Mouse (Mus musculus) thymus, adult 2 months (tissue): ENCODE measurements around the gene 3110001I22Rik. TPM values are rescaled to one million over a fixed set of nuclear protein-coding genes. Genes with fewer than 3 reads are reported as not detected.

ENCODE experiments used
- DNase-seq: peaks from one replicate; pipeline ENCODE4 v3.0.0; 2021
- H3K27ac ChIP-seq: fragments of 200-500 bp; 2 replicates; pipeline ENCODE4 v1.5.1; 2012; ENCODE audit warnings: low read length, control low read depth; ENCODE audit not compliant: control insufficient read depth, insufficient read depth
- H3K27me3 ChIP-seq: fragments of 200-500 bp; 2 replicates; pipeline ENCODE4 v1.6.1; 2012; ENCODE audit warnings: mild to moderate bottlenecking, low read length, moderate library complexity, mixed read lengths; ENCODE audit not compliant: control insufficient read depth, insufficient read depth
- H3K36me3 ChIP-seq: fragments of 200-500 bp; 2 replicates; pipeline ENCODE4 v1.6.1; 2012; ENCODE audit warnings: mild to moderate bottlenecking, low read length, moderate library complexity; ENCODE audit not compliant: control insufficient read depth, insufficient read depth
- H3K4me1 ChIP-seq: fragments of 200-500 bp; replicated peaks from 2 replicates; pipeline ENCODE4 v1.6.1; 2012; ENCODE audit warnings: low read length; ENCODE audit not compliant: control insufficient read depth, insufficient read depth
- H3K4me3 ChIP-seq: fragments of 200-500 bp; 2 replicates; pipeline ENCODE4 v1.5.1; 2012; ENCODE audit warnings: mild to moderate bottlenecking, low read length, control low read depth, moderate library complexity; ENCODE audit not compliant: control insufficient read depth, insufficient read depth
- CTCF ChIP-seq: fragments of 200-500 bp; IDR thresholded peaks from 2 replicates; pipeline ENCODE4 v1.5.1; 2012; ENCODE audit warnings: mild to moderate bottlenecking, control low read depth, low read length, moderate library complexity, borderline replicate concordance; ENCODE audit not compliant: control insufficient read depth, poor library complexity, insufficient read depth; ENCODE audit errors: extremely low read depth
- POLR2A ChIP-seq: fragments of 200-500 bp; IDR thresholded peaks from 2 replicates; pipeline ENCODE4 v1.6.1; 2012; ENCODE audit warnings: mild to moderate bottlenecking, low read length, control low read depth, moderate library complexity; ENCODE audit not compliant: control insufficient read depth, poor library complexity, insufficient read depth; ENCODE audit errors: extremely low read depth
- WGBS: fragments of 180-500 bp; shearing (Covaris S2); methylation state at CpG from one replicate; pipeline ENCODE4 v1.1.7; 2018; 5-methylcytosine and 5-hydroxymethylcytosine counted together
- polyA plus RNA-seq: library from polyadenylated mRNA; depleted of rRNA; stranded (reverse); fragments of >200 nt; gene quantifications from 2 replicates; pipeline ENCODE4 v1.2.3, GENCODE M21; 2012; rRNA removed

3110001I22Rik gene
- polyA plus RNA-seq, 1 experiment = 3.0 TPM

DNA sequence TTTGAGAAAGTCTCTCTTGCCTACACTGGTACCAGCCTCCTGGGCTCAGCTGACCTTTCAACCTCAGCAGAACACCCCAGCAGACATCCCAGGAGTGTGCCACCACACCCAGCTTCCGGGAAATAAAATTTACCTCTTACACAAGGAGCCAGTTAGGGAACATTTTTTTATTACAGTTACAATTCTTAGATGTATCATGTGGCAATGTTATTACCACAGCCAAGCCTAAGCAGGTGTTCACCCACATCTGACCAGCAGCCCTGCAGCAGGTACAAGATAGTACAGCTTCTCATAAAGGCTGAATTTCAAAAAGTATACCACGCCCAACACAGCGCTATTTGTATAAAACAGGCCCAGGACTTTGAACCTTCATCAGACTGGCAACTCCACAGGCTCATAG lies 43.2 kb downstream of the 3110001I22Rik start:
- no peak for TF ChIP-seq CTCF
- no peak for TF ChIP-seq POLR2A
- no peak overlapping the region for H3K27ac ChIP-seq
- 68% methylated on average over 3 of the region's 3 CpGs for WGBS
- H3K36me3 ChIP-seq = no peaks in the 10 kb centered on the region
- no peaks in the 10 kb centered on the region for H3K4me1 ChIP-seq
- H3K4me3 ChIP-seq = no peak overlapping the region
- H3K27me3 ChIP-seq = no peaks in the 10 kb centered on the region
- no peak for DNase-seq

GRCm38 (mm10) chr16:13716821-13717553 lies 45.3 kb downstream of the 3110001I22Rik start:
- WGBS = 82% methylated on average over 2 of the region's 2 CpGs
- DNase-seq = no peak
- H3K27me3 ChIP-seq = no peaks in the 10 kb centered on the region
- TF ChIP-seq CTCF (no peak), POLR2A (no peak)
- H3K4me3 ChIP-seq = no peak overlapping the region
- H3K36me3 ChIP-seq = no peaks in the 10 kb centered on the region
- no peak overlapping the region for H3K27ac ChIP-seq
- H3K4me1 ChIP-seq = no peaks in the 10 kb centered on the region

DNA sequence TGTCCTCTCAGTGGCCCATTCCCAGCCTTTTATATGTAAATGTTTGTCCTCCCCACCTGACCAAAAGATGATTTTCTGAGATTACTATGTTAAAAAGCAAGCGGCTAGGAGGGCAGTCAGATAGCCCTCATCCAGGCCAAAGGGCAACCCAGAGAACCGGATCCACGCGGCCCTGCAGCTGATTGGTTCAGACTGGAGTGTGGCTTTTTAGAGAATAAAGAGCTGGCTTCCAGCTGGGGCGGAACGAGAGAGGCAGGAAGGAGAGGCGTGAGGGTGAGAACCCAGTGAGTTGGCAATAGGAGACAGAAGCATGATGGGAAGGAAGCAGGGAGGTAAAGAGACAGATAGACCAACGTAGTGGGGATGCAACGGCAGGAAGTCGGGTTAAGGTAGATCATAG lies 51.2 kb downstream of the 3110001I22Rik start:
- peak; percentile 11 for DNase-seq
- Histone ChIP-seq H3K36me3 (no peaks in the 10 kb centered on the region), H3K27ac (no peak overlapping the region), H3K4me3 (no peak overlapping the region), H3K27me3 (no peaks in the 10 kb centered on the region), H3K4me1 (no peaks in the 10 kb centered on the region)
- WGBS = 47% methylated on average over 10 of the region's 10 CpGs
- TF ChIP-seq CTCF = no peak
- no peak for TF ChIP-seq POLR2A

DNA sequence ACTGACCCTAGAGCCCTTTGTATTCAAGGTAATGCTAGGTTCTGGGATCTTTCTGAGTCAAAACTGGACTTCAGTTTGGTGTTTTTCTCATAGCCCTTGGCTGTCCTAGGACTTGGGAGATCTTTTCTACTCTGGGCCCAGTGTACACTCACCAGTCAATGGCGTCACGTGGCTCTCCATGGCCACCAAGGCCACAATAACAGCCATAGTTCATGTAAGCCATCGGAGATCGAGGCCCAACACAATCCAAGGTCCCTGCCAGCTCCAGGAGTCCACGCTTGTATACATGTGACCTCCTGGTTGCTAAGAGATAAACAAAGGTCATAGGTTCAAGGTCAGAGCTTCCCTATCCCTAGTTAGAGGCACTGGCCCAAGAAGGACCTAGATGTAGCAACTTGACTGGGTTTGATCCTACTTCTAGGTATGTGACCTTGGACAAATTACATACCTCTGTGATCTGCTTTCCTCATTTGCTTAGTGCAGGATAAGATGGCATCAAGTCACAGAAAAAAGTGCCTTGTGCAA lies 56.1 kb downstream of the 3110001I22Rik start:
- DNase-seq = no peak
- Histone ChIP-seq H3K36me3 (no peaks in the 10 kb centered on the region), H3K27ac (no peak overlapping the region), H3K4me1 (no peaks in the 10 kb centered on the region), H3K4me3 (no peak overlapping the region), H3K27me3 (no peaks in the 10 kb centered on the region)
- 96% methylated on average over 5 of the region's 5 CpGs for WGBS
- no peak for TF ChIP-seq CTCF
- TF ChIP-seq POLR2A = no peak

Other genes with a start within 250 kb of the 3110001I22Rik start
- 16.1 and 21.0 TPM in 2 replicates for gene Parn, start 3.8 kb upstream of the 3110001I22Rik start, polyA plus RNA-seq
- 29.6 and 32.0 TPM in 2 replicates for gene Bfar, start 71 bp upstream of the 3110001I22Rik start, polyA plus RNA-seq
- 0.35 TPM in 1 of 2 replicates, not detected in the other for gene Pla2g10, start 59.1 kb downstream of the 3110001I22Rik start, polyA plus RNA-seq
- 13.6 and 14.6 TPM in 2 replicates for gene Rrn3, start 108.8 kb downstream of the 3110001I22Rik start, polyA plus RNA-seq
- gene Ntan1, start 146.9 kb downstream of the 3110001I22Rik start, polyA plus RNA-seq = 80.3 and 86.7 TPM in 2 replicates
- 58.0 and 77.2 TPM in 2 replicates for gene Pdxdc1, start 231.2 kb downstream of the 3110001I22Rik start, polyA plus RNA-seq
- 1.2 and 1.4 TPM in 2 replicates for gene Mpv17l, start 231.2 kb downstream of the 3110001I22Rik start, polyA plus RNA-seq